Mouse (Mus musculus) midbrain, embryonic 15.5 days (tissue): ENCODE data around the gene Atg13. TPM values are rescaled to one million over a fixed set of nuclear protein-coding genes. Genes with fewer than 3 reads are reported as not detected.

Experiments used
- ATAC-seq: fragments of 200-750 bp; cut with Nextera tagmentation; replicated peaks from 2 replicates; pipeline ENCODE4 v1.8.0; 2017; ENCODE audit warnings: moderate TSS enrichment
- H3K27ac ChIP-seq: fragments of 300-500 bp; sonication (generic); 2 replicates; pipeline ENCODE4 v1.5.1; 2015; ENCODE audit warnings: mild to moderate bottlenecking, inconsistent platforms
- H3K27me3 ChIP-seq: fragments of 300-500 bp; sonication (generic); replicated peaks from 2 replicates; pipeline ENCODE4 v1.6.1; 2015; ENCODE audit warnings: inconsistent platforms
- H3K36me3 ChIP-seq: fragments of 300-500 bp; sonication (generic); replicated peaks from 2 replicates; pipeline ENCODE4 v1.6.1; 2015; ENCODE audit warnings: inconsistent platforms
- H3K4me1 ChIP-seq: fragments of 300-500 bp; sonication (generic); 2 replicates; pipeline ENCODE4 v1.6.1; 2015; ENCODE audit warnings: inconsistent platforms
- H3K4me2 ChIP-seq: fragments of 300-500 bp; sonication (generic); 2 replicates; pipeline ENCODE4 v1.6.1; 2015; ENCODE audit warnings: inconsistent platforms, mild to moderate bottlenecking, moderate library complexity
- H3K4me3 ChIP-seq: fragments of 300-500 bp; sonication (generic); 2 replicates; pipeline ENCODE4 v1.5.1; 2015; ENCODE audit warnings: mild to moderate bottlenecking, inconsistent platforms
- H3K9ac ChIP-seq: fragments of 300-500 bp; sonication (generic); 2 replicates; pipeline ENCODE4 v1.6.1; 2015; ENCODE audit warnings: mild to moderate bottlenecking, inconsistent platforms
- H3K9me3 ChIP-seq: fragments of 300-500 bp; sonication (generic); 2 replicates; pipeline ENCODE4 v1.6.1; 2016; ENCODE audit warnings: inconsistent platforms
- WGBS: fragments of 180-500 bp; shearing (Covaris S2); methylation state at CpG from one replicate; pipeline ENCODE4 v1.1.7; 2015; ENCODE audit warnings: mixed read lengths; 5-methylcytosine and 5-hydroxymethylcytosine counted together
- polyA plus RNA-seq: library from polyadenylated mRNA; unstranded; fragments of >200 nt; fragmentation: Nextera tagmentation; extraction: Ambion mirVana; gene quantifications from 2 replicates; pipeline ENCODE4 v1.2.1, GENCODE M21; 2015

Gene Atg13
- polyA plus RNA-seq, 1 experiment from 2014 or later = 41.1 TPM

GRCm38 (mm10) chr2:91655388-91655787 is 55.0 kb downstream of the Atg13 start:
- H3K9ac ChIP-seq = no peak overlapping the region
- WGBS = 96% methylated on average over 5 of the region's 5 CpGs
- no peaks in the 10 kb centered on the region for H3K27me3 ChIP-seq
- no peak for ATAC-seq
- H3K9me3 ChIP-seq = no peaks in the 10 kb centered on the region
- peaks cover 25% of the 10 kb centered on the region for H3K4me1 ChIP-seq
- H3K4me3 ChIP-seq = no peak overlapping the region
- peaks cover 38% of the 10 kb centered on the region; the same call in 1 of the 2 replicates for H3K36me3 ChIP-seq
- H3K4me2 ChIP-seq = no peak overlapping the region
- H3K27ac ChIP-seq = no peak overlapping the region

DNA sequence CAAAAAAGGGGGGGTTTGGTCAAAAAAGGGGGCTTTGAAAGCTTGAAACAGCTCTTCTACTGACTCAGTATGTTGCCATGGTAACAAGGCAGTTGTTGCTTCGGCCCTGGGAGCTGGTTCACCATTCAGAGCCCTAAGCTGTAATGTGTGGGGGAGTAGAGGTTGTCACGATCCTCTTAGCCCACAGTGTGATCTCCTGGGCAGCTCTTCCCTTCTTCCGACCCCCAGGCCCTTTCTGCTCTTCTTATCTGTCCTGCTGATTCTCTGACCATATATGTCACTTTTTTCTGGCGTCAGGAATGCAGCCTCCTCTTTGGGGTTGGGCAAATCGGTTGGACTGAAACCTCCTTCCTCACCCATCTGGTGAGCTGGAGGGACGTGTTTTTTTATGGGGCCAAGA is 57.5 kb downstream of the Atg13 start:
- ATAC-seq = no peak
- 41% methylated on average over 6 of the region's 6 CpGs for WGBS
- Histone ChIP-seq H3K27me3 (no peaks in the 10 kb centered on the region), H3K27ac (no peak overlapping the region), H3K4me1 (peaks cover 37% of the 10 kb centered on the region), H3K9ac (no peak overlapping the region), H3K4me3 (no peak overlapping the region), H3K9me3 (no peaks in the 10 kb centered on the region), H3K36me3 (peaks cover 27% of the 10 kb centered on the region; the same call in 1 of the 2 replicates), H3K4me2 (no peak overlapping the region)

- peaks cover 39% of the 10 kb centered on the region for H3K4me1 ChIP-seq
- H3K4me3 ChIP-seq = no peak overlapping the region
- no peak for ATAC-seq
- no peak overlapping the region for H3K27ac ChIP-seq
- H3K9ac ChIP-seq = no peak overlapping the region
- 88% methylated on average over 14 of the region's 14 CpGs for WGBS
- no peaks in the 10 kb centered on the region for H3K9me3 ChIP-seq
- H3K27me3 ChIP-seq = no peaks in the 10 kb centered on the region
- H3K36me3 ChIP-seq = peaks cover 25% of the 10 kb centered on the region; the same call in 1 of the 2 replicates
- no peak overlapping the region; the same call in 1 of the 2 replicates for H3K4me2 ChIP-seq
These were observed 58.7 kb downstream of the Atg13 start for GRCm38 (mm10) chr2:91651458-91652258.

DNA sequence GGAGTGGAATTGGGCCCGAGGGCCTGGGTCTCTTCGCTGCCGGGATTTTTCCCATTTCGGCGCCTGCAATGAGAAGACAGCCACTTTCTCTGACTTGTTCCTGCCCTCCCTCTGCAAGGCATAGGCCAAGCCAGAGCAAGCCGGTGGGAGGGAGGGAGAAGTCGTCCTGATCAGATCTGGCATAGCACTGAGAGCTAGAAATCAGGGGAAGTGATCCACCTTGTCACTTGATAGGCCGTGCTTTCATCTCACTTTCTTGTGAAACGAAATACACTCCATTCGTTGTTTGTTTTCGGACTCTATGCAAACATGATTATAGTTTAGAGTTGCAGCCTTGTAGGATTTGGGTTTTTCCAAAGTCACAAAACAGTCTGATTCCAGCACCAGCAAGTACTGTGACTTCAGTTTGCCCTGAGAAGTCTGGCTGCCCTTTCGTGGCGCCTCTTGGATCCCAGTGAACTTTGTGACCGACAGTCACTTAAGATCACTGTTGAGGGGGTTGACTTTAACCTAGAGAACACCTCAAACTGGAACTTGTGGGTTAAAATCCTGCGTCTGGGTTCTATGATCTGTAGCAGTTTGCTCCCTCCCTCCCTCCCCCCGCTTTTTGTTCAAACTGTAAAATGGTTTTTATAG is 59.9 kb downstream of the Atg13 start:
- Histone ChIP-seq H3K9ac (peak overlapping the region; percentile 67), H3K27ac (peak overlapping the region; percentile 87), H3K27me3 (no peaks in the 10 kb centered on the region), H3K36me3 (peaks cover 34% of the 10 kb centered on the region), H3K4me3 (peak overlapping the region; percentile 89), H3K4me2 (peak overlapping the region; percentile 53), H3K4me1 (peaks cover 39% of the 10 kb centered on the region), H3K9me3 (no peaks in the 10 kb centered on the region)
- 16% methylated on average over 16 of the region's 16 CpGs for WGBS
- peak; percentile 59 for ATAC-seq

- ATAC-seq = peak; percentile 94
- H3K9ac ChIP-seq = peak within 1 kb of the TSS; percentile 92
- H3K4me3 ChIP-seq = peak within 1 kb of the TSS; percentile 89
- H3K27me3 ChIP-seq = no peaks in the 10 kb centered on the region
- under 1% methylated on average over 44 of the region's 44 CpGs for whole genome bisulfite sequencing
- peaks cover 39% of the 10 kb centered on the region for H3K4me1 ChIP-seq
- peak within 1 kb of the TSS; percentile 87 for H3K27ac ChIP-seq
- H3K36me3 ChIP-seq = peaks cover 31% of the 10 kb centered on the region
- H3K4me2 ChIP-seq = peak within 1 kb of the TSS; percentile 100
- H3K9me3 ChIP-seq = no peaks in the 10 kb centered on the region
These were observed 60.6 kb downstream of the Atg13 start, which contains the start of the genes Zfp408 and Arhgap1 for GRCm38 (mm10) chr2:91649553-91650359. Zfp408 (minus strand) TSS chr2:91649791. Arhgap1 (plus strand) TSS chr2:91649860.

- peak overlapping the region; percentile 92 for H3K9ac ChIP-seq
- no peaks in the 10 kb centered on the region for H3K27me3 ChIP-seq
- no peaks in the 10 kb centered on the region for H3K9me3 ChIP-seq
- peaks cover 39% of the 10 kb centered on the region for H3K4me1 ChIP-seq
- peak overlapping the region; percentile 89 for H3K4me3 ChIP-seq
- H3K27ac ChIP-seq = peak overlapping the region; percentile 87
- peaks cover 31% of the 10 kb centered on the region for H3K36me3 ChIP-seq
- 2% methylated on average over 15 of the region's 15 CpGs for WGBS
- H3K4me2 ChIP-seq = peak overlapping the region; percentile 100
- ATAC-seq = peak; percentile 18; the same call in 1 of the 2 replicates
These were observed 61.2 kb downstream of the Atg13 start for GRCm38 (mm10) chr2:91649152-91649551.

GRCm38 (mm10) chr2:91646733-91647132 is 63.6 kb downstream of the Atg13 start:
- 26% methylated on average over 1 of the region's 1 CpGs for WGBS
- Histone ChIP-seq H3K9ac (no peak overlapping the region), H3K4me2 (no peak overlapping the region), H3K4me1 (peaks cover 28% of the 10 kb centered on the region), H3K4me3 (no peak overlapping the region), H3K27me3 (no peaks in the 10 kb centered on the region), H3K27ac (no peak overlapping the region), H3K9me3 (no peaks in the 10 kb centered on the region), H3K36me3 (peaks cover 44% of the 10 kb centered on the region)
- no peak for ATAC-seq

- Histone ChIP-seq H3K27ac (no peak overlapping the region), H3K9me3 (no peaks in the 10 kb centered on the region), H3K4me2 (no peak overlapping the region), H3K4me3 (no peak overlapping the region), H3K27me3 (no peaks in the 10 kb centered on the region), H3K4me1 (peaks cover 18% of the 10 kb centered on the region), H3K9ac (no peak overlapping the region), H3K36me3 (peaks cover 44% of the 10 kb centered on the region)
- ATAC-seq = no peak
- 95% methylated on average over 11 of the region's 11 CpGs for WGBS
These were observed 64.6 kb downstream of the Atg13 start for GRCm38 (mm10) chr2:91645811-91646210.

GRCm38 (mm10) chr2:91645354-91645753 is 65.0 kb downstream of the Atg13 start:
- no peaks in the 10 kb centered on the region for H3K27me3 ChIP-seq
- whole genome bisulfite sequencing = 97% methylated on average over 15 of the region's 15 CpGs
- H3K9ac ChIP-seq = no peak overlapping the region
- no peak for ATAC-seq
- H3K9me3 ChIP-seq = no peaks in the 10 kb centered on the region
- no peak overlapping the region for H3K4me2 ChIP-seq
- no peak overlapping the region for H3K27ac ChIP-seq
- H3K4me3 ChIP-seq = no peak overlapping the region
- peaks cover 44% of the 10 kb centered on the region for H3K36me3 ChIP-seq
- H3K4me1 ChIP-seq = peaks cover 15% of the 10 kb centered on the region

- Histone ChIP-seq H3K27ac (no peak overlapping the region), H3K9ac (no peak overlapping the region), H3K4me3 (no peak overlapping the region), H3K36me3 (peaks cover 44% of the 10 kb centered on the region), H3K27me3 (no peaks in the 10 kb centered on the region), H3K9me3 (no peaks in the 10 kb centered on the region), H3K4me1 (peaks cover 13% of the 10 kb centered on the region), H3K4me2 (no peak overlapping the region)
- 94% methylated on average over 11 of the region's 11 CpGs for WGBS
- no peak for ATAC-seq
These were observed 66.4 kb downstream of the Atg13 start for GRCm38 (mm10) chr2:91644021-91644420.

DNA sequence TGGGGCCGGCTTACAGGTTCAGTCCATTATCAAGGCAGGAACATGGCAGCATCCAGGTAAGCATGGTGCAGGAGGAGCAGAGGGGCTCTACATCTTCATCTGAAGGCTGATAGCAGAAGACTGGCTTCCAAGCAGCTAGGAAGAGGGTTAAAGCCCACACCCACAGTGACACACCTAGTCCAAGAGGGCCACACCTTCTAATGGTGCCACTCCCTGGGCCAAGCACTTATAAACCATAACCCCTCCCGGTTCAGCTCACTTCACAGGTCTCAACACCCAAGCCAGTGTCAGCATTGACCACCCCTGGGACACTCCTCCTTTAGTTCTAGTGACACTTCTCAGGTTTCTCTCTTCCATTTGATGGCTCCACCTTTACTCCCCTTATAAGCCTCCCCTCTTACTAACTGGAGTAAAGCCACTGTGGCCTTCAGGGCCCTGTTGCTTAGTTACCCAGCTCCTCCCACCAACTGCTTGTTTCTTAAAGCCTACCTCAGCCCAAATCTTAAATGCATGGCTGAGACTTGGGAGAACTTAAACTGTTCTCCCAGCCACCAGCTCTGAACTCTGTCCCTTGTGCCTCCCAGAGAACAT is 67.5 kb downstream of the Atg13 start:
- Histone ChIP-seq H3K27ac (no peak overlapping the region), H3K9me3 (no peaks in the 10 kb centered on the region), H3K9ac (no peak overlapping the region), H3K36me3 (peaks cover 43% of the 10 kb centered on the region), H3K4me2 (no peak overlapping the region), H3K27me3 (no peaks in the 10 kb centered on the region), H3K4me1 (peaks cover 3% of the 10 kb centered on the region; the same call in 1 of the 2 replicates), H3K4me3 (no peak overlapping the region)
- no peak for ATAC-seq
- 87% methylated on average over 2 of the region's 2 CpGs for WGBS
